Mouse (Mus musculus): ENCODE measurements around the gene Sdf2l1. TPM values are rescaled to one million over a fixed set of nuclear protein-coding genes. Genes with fewer than 3 reads are reported as not detected.

Gene Sdf2l1
- polyA plus RNA-seq, 1 experiment from 2014 or later = 39.2 TPM

DNA sequence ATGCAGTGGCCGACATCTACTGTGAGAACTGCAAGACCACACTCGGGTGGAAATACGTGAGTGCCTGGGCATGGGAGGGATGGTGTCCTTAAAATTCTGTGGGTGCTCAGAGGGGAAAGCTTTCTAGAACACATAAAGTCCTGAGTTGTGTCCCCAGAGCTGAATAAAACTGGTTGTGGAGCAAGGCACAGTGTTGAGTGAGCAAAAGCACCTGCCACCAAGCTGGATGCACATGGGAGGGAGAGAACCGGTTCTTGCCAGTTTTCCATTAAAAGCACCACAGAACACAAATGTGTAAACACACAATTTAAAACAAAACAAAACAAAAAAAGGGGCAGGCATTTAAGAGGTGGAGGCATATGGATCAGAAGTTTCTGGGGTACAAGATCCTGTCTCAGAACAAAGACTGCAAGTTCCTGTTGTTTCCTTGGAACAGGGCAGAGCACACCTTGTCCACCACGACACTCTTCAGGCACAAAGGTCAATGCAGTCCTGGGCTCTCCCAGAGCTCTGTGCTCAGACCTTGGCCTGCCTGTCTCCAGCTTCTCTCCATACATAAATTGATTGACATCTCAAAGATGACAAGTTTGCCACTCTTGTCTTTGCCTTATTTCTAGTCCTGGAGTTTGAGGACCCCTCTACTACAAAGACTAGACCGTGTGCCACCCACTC, 49.9 kb downstream of the Sdf2l1 start:
- no peaks in the 10 kb centered on the region for H3K27me3 ChIP-seq (ENCODE audit: control insufficient read depth, insufficient read depth, low read length)
- WGBS = 88% methylated on average over 6 of the region's 6 CpGs
- H3K4me1 ChIP-seq (ENCODE audit: control insufficient read depth, insufficient read depth, low read length) = no peaks in the 10 kb centered on the region
- no peak overlapping the region for H3K4me3 ChIP-seq (ENCODE audit: low read depth, low read length)
- H3K4me2 ChIP-seq (replicated peaks; ENCODE audit: low read depth, low read length) = no peak overlapping the region
- H3K36me3 ChIP-seq (ENCODE audit: control insufficient read depth, insufficient read depth, low read length) = peaks cover 38% of the 10 kb centered on the region
- no peak for ATAC-seq (ENCODE audit: insufficient number of reproducible peaks, insufficient read depth, low FRiP score, low read depth)
- no peak overlapping the region for H3K27ac ChIP-seq (ENCODE audit: low read length)
- H3K9ac ChIP-seq (replicated peaks; ENCODE audit: low read depth, low read length) = no peak overlapping the region
- H3K9me3 ChIP-seq (ENCODE audit: control insufficient read depth, low read depth, low read length) = no peaks in the 10 kb centered on the region

MicroRNA genes within 50 kb of the gene (microRNA counts, 519-probe panel; counts per million panel counts)
- 4,320 counts per million, percentile 86 among the panel's probes with 10 or more counts for microRNA mmu-miR-130b
- microRNA mmu-miR-301b = 2,910 counts per million, percentile 51 among the panel's probes with 10 or more counts

Small RNAs within 50 kb of the gene (microRNA-seq; reads per million reads assigned to microRNA genes)
- gene Mir130b (6,990 reads per million, percentile 91 among the genes with 10 or more reads in this experiment), gene Mir301b (104 reads per million, percentile 48 among the genes with 10 or more reads in this experiment)

Other genes with a start within 250 kb of the Sdf2l1 start
- gene Ppm1f, start 235.9 kb downstream of the Sdf2l1 start, polyA plus RNA-seq (2014; fragmentation: Nextera tagmentation; extraction: Ambion mirVana) = 14.8 and 16.5 TPM in 2 replicates
- gene Mapk1, start 149.0 kb downstream of the Sdf2l1 start, polyA plus RNA-seq (2014; fragmentation: Nextera tagmentation; extraction: Ambion mirVana) = 177 and 185 TPM in 2 replicates
- gene Ypel1, start 62.7 kb downstream of the Sdf2l1 start, polyA plus RNA-seq (2014; fragmentation: Nextera tagmentation; extraction: Ambion mirVana) = 33.5 and 35.0 TPM in 2 replicates
- 134 and 136 TPM in 2 replicates for gene Ppil2, start 21.1 kb downstream of the Sdf2l1 start, polyA plus RNA-seq (2014; fragmentation: Nextera tagmentation; extraction: Ambion mirVana)
- gene 2610318N02Rik, start 7.2 kb downstream of the Sdf2l1 start, polyA plus RNA-seq (2014; fragmentation: Nextera tagmentation; extraction: Ambion mirVana) = 25.5 and 35.5 TPM in 2 replicates
- gene Ydjc, start 12.2 kb upstream of the Sdf2l1 start, polyA plus RNA-seq (2014; fragmentation: Nextera tagmentation; extraction: Ambion mirVana) = 9.1 and 12.6 TPM in 2 replicates
- gene Ccdc116, start 14.8 kb upstream of the Sdf2l1 start, polyA plus RNA-seq (2014; fragmentation: Nextera tagmentation; extraction: Ambion mirVana) = 1.0 and 1.1 TPM in 2 replicates
- 325 and 353 TPM in 2 replicates for gene Ube2l3, start 70.3 kb upstream of the Sdf2l1 start, polyA plus RNA-seq (2014; fragmentation: Nextera tagmentation; extraction: Ambion mirVana)
- 0.65 and 0.69 TPM in 2 replicates for gene Rimbp3, start 76.2 kb upstream of the Sdf2l1 start, polyA plus RNA-seq (2014; fragmentation: Nextera tagmentation; extraction: Ambion mirVana)
- 4.8 and 5.2 TPM in 2 replicates for gene Hic2, start 101.2 kb upstream of the Sdf2l1 start, polyA plus RNA-seq (2014; fragmentation: Nextera tagmentation; extraction: Ambion mirVana)
- 11.7 and 11.8 TPM in 2 replicates for gene Tmem191c, start 143.7 kb upstream of the Sdf2l1 start, polyA plus RNA-seq (2014; fragmentation: Nextera tagmentation; extraction: Ambion mirVana)
- gene Serpind1, start 199.0 kb upstream of the Sdf2l1 start, polyA plus RNA-seq (2014; fragmentation: Nextera tagmentation; extraction: Ambion mirVana) = 0.15 and 0.22 TPM in 2 replicates